12 mouse cellular contexts compared by ENCODE assay signal in the genomic region with DNA sequence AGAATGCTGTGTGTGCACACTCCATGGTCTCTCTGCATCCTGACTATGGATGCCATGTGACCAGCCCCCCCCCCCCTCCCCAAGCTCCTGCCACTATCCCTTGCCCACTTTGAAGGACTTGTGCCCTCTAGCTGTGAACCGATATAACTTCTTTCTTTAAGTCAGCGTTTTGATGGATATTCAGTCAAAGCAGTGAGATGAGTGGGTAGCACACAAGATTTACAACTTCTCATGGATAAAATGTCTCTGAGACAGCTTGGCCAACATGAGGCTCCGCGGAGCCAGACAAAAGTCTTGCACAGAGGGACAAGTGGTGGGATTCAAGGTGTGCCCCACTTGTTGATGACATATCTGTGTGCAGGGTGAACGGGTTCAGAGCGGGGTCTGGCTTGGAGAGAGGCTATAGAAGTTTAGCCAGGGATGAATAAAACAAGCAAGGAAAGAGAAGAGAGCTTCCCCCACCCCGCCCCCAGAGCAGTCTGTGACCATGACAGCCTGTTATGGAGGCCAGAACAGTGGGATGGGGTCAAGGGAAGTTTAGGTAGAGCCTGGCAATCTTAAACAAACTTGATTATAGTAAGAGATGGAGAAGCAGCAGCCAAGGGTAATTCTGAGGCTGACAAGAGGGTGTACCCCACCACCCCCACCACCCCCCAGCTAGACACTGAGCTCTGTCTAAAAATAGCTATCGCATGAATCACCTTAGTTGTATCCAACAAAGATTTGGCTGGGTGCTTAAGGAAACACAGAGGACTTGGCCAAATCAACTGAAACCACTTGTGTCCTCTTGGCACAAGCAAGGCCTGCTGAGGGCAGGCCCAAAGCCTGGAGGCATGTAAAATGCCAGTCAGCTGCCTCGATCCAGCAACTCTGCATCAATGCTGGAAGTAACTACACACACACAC.
A peak's percentile ranks its signal among the peaks of the same experiment; 100 is the strongest.
DNase-seq lines count a peak whose midpoint lies in the region; ATAC-seq lines count a peak whose summit lies in the region.
"Had no signal": no experiment of that assay in that cellular context is flagged by ENCODE, and none has a peak within 500 bp of the region (broad histone marks: within the 10 kb centered on the region; RNA-seq: fewer than 3 reads in every experiment).

No protein-coding gene starts in this region.

- peak; percentile 43; the same call in 1 of the 2 replicates for ATAC-seq in forebrain, embryonic 15.5 days (replicated peaks)
- ATAC-seq in intestine, embryonic 15.5 days: peak; percentile 36; the same call in 1 of the 2 replicates

- H3K9ac ChIP-seq in forebrain, embryonic 15.5 days (replicated peaks): no peak overlapping the region
- H3K9ac ChIP-seq in intestine, embryonic 15.5 days: no peak overlapping the region

- H3K36me3 ChIP-seq in forebrain, embryonic 15.5 days: no peaks in the 10 kb centered on the region
- H3K36me3 ChIP-seq in forebrain, embryonic 10.5 days (replicated peaks): no peaks in the 10 kb centered on the region
- no peaks in the 10 kb centered on the region for H3K36me3 ChIP-seq in intestine, embryonic 15.5 days

- H3K27ac ChIP-seq in forebrain, embryonic 15.5 days (replicated peaks): no peak overlapping the region
- no peak overlapping the region for H3K27ac ChIP-seq in forebrain, embryonic 10.5 days
- no peak overlapping the region for H3K27ac ChIP-seq in intestine, embryonic 15.5 days

- 77% methylated on average over 9 of the region's 9 CpGs for WGBS in forebrain, embryonic 15.5 days
- 86% methylated on average over 9 of the region's 9 CpGs for WGBS in forebrain, embryonic 10.5 days
- 44% methylated on average over 9 of the region's 9 CpGs for whole genome bisulfite sequencing in intestine, embryonic 15.5 days

- no peak overlapping the region for H3K4me3 ChIP-seq in forebrain, embryonic 15.5 days
- no peak overlapping the region for H3K4me3 ChIP-seq in forebrain, embryonic 10.5 days
- no peak overlapping the region for H3K4me3 ChIP-seq in intestine, embryonic 15.5 days (replicated peaks)
- H3K4me3 ChIP-seq: megakaryocyte, embryonic 14.5 days had no signal

- no peak for DNase-seq in forebrain, embryonic 10.5 days (ENCODE audit: extremely low spot score, low spot score)
- DNase-seq in thymus, postnatal 0 days (ENCODE audit: low spot score): peak; percentile 20
- no peak for DNase-seq in thymus, postnatal 4 days
- no peak for DNase-seq in thymus, postnatal 36 days
- no peak for DNase-seq in spleen, postnatal 14 days (ENCODE audit: low spot score in 2 of 2)
- no peak for DNase-seq in thymus, postnatal 10 days (ENCODE audit: low spot score in 2 of 2)
- DNase-seq: cerebellum, adult 11-12 months; layer of hippocampus, postnatal 36 days; thymus, postnatal 25 days had no signal

- no peaks in the 10 kb centered on the region for H3K27me3 ChIP-seq in forebrain, embryonic 15.5 days
- peaks cover 12% of the 10 kb centered on the region for H3K27me3 ChIP-seq in forebrain, embryonic 10.5 days (ENCODE audit: poor library complexity, severe bottlenecking)
- no peaks in the 10 kb centered on the region for H3K27me3 ChIP-seq in intestine, embryonic 15.5 days (replicated peaks)

- no peaks in the 10 kb centered on the region for H3K4me1 ChIP-seq in forebrain, embryonic 15.5 days
- peaks cover 19% of the 10 kb centered on the region for H3K4me1 ChIP-seq in forebrain, embryonic 10.5 days
- H3K4me1 ChIP-seq in intestine, embryonic 15.5 days (replicated peaks): peaks cover 11% of the 10 kb centered on the region
- H3K4me1 ChIP-seq: megakaryocyte, embryonic 14.5 days had no signal

- H3K9me3 ChIP-seq in forebrain, embryonic 15.5 days: no peaks in the 10 kb centered on the region
- no peaks in the 10 kb centered on the region for H3K9me3 ChIP-seq in forebrain, embryonic 10.5 days
- H3K9me3 ChIP-seq in intestine, embryonic 15.5 days: no peaks in the 10 kb centered on the region
- H3K9me3 ChIP-seq: megakaryocyte, embryonic 14.5 days had no signal

- H3K4me2 ChIP-seq in forebrain, embryonic 15.5 days (replicated peaks): no peak overlapping the region
- H3K4me2 ChIP-seq in intestine, embryonic 15.5 days (replicated peaks): no peak overlapping the region
